Mouse (Mus musculus): ENCODE data around the gene 4632433K11Rik.
"Not testable (repeated sequence)": the region's sequence is repeated elsewhere in the genome, so short reads cannot be mapped to it uniquely, and the experiment has no call there.

Gene 4632433K11Rik

DNA sequence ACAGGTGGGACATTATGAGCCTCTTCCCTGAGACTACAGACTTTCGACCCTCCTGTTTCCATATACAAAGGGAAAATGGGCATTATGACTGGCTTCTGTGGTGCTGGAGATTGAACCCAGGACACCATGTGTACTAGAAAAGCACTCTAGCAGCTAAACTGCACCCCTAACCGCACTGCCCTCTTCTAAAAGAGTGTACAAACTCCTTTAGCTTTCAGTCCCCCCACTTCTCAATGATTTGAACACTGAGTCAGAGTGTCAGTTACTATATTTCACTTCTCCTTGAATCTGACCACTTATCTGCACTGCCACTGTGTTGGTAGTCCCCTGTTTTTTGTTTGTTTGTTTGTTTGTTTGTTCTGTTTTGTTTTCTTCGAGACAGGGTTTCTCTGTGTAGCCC, at the start of gene 4632433K11Rik:
TSS of gene 4632433K11Rik (plus strand) at position 301 of the 400 bp plus-strand sequence.
- no peak for DNase-seq (ENCODE audit: low spot score in 2 of 2)

DNA sequence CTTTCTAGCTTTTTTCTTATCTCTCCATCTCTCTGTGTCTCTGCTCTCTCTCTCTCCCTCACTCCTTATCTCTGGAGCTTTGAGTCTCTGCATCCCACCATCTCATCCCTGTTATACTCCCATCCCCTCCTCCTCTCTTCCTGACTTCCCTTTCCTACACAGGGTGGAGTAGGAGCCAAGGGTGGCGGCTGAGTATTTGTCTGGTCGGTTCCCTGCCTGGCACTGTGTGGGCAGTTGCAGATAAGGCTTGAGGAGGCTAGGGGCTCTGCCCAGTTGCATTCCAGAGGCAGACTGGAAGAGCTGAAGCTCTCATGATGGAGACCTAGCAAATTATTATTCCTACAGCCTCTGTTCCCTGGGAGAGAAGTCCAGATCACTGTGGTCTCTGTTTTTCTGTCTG, 45.7 kb upstream of the 4632433K11Rik start:
- DNase-seq (ENCODE audit: low spot score in 2 of 2): no peak

DNA sequence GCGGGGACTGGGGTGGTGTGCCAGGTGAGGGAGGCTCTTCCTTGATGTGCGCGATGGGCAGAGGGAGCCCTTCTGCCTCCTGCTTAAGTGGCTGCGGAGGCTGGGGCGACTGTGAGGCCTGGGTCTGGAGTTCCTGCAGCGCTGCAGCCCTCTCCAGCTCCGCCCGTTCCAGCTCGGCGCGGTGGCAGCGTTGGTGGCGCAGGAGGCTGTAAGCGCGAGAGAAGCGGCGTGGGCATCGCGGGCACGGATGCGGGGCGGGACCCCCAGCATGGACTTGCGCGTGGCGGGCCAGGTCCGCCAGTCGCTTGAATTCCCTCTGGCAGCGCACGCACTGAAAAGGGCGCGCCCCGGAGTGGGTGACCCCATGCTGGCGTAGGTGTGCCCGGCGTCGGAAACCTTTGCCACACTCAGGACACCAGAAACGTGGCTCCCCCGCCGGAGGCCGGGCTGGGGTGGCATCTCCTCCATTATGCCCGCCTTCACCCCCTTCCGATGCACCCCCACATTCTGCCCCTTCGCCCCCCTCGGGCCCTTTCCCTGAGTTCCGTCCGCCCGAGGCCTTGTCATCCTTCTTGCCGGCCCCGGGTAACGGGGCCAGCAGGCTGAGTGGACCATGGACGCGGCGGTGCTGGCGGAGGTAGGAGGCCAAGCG, 40.4 kb upstream of the 4632433K11Rik start:
- DNase-seq (ENCODE audit: low spot score in 2 of 2): no peak

DNA sequence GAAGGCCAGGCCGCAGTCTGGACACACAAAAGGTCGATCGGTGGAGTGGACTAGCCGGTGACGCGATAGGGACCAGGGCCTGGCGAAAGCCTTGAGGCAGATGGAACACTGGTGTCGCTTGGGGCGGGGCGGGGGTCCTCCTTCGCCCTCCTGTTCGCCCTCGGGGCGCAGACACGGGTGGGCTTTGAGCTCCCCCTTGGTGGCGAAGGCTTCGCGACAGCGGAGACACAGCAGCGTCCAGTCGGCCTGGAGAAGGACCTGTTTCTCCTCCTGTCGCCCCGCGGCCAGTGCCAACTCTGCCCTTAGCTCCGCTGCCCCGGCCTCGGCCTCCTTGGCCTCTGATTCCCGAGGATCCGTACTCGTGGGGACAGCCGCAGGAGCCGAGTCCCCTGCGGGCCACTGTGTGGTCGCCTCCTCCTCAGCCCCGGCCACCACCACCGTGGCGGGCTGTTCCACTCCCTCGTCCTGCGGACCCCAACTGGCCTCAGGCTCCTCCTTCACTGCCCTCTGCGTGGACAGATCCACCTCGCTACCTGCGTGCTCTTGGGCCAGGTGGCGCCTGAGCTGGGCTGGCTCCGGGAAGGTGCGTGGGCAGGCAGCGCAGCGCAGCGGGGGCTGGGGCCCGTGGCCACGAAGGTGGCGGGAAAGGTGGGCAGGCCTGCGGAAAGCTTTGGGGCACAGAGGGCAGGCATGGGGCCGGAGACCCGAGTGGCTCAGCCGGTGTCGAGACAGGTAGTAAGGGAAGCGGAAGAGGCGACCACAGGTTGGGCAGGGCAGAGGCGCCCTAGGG, 39.7 kb upstream of the 4632433K11Rik start:
- no peak for DNase-seq (ENCODE audit: low spot score in 2 of 2)

DNA sequence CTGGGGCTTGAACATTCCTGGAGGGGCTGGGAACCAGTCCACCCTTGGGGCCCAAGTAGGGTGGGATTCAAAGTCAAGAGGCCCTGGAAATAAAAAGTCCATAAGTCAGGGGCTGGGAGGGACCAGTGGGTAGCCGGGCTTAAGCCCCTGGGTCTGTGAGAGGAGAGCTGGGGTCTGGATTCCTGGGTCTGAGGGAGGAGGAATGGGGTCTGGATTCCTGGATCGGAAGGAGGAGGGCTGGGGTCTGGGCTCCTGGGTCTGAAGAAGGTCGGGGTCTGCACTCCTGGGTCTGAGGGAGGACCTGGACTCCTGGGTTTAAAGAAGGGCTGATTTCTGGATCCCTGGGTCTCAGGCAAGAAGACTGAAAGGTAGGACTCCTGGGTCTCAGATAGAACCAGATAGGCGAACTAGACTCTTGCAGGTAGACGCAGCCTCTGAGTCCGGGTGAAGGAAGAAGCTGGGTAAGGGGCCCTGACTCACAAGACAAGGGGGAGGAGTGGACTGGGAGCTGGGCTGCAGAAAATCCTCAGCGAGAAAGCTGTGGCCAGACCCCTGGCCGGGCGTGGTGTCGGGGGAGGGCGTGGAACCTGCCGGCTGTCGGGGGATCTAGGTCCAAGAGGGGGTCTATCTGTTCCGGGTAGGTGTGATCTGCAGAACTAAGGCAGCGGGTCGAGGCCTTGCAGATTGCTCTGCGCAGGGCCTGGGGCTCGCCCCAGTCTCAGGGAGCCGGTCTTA, 38.5 kb upstream of the 4632433K11Rik start:
- no peak for DNase-seq (ENCODE audit: low spot score in 2 of 2)

DNA sequence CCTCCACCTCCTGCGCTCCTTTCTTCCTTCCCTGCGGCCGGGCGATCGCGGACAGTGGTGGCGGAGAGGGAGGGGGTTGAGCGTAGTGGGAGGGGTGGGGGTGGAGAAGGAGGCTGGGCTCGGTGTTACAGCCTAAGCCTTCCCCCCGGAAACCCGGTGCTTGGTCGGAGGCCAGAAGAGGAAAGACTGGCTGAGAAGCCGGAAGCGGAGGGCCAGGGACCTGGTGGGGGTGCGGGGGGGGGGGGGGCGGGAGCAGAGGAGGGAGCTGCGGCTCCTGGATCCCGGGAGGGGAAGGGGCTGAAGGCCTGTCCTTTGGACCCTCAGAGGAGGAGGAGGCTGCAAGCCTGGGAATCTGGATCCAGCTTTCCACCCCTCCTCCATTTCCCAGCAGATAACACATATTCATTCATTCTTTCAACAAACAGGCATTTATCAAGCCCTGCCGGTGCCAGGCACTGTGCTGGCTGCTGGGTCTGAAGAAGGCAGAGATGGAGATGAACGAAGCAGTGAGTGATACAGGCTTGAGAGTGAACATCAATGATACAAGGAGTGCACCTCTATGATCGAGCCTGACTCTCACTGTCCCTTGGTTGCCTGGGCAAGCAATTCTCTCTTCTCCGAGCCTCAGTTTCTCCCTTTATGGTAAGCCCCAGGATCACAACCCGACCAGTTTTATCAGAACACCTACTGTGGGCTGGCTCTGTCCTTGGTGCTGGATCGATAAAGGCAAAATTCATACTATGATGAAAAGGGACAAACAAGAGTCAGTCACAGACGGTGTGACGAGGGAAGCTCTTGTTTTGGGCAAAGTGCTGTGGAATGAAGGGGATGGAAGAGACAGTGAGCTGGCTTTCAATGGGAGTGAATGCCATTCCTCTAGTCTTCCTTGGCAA, 37.7 kb upstream of the 4632433K11Rik start, which contains the start of gene Zfp579:
TSS of gene Zfp579 (minus strand) at position 156 of the 893 bp plus-strand sequence.
- peak; percentile 47 to 73 for DNase-seq (ENCODE audit: low spot score in 2 of 2)

DNA sequence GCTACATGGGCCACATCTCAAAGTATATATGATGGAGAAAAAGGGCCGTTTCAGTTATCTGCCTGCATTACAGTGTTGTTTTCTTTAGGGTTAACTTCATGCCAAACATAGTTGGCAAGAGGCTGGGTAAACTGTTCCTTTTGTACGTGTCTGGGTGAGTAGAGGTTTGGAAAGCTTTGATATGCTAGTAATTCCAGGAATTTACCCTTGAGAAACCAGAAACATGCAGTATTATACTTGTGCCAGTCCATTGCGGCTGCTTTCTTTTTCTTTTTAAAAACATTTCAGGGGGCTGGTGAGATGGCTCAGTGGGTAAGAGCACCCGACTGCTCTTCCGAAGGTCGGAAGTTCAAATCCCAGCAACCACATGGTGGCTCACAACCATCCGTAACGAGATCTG, 37.0 kb upstream of the 4632433K11Rik start:
- DNase-seq (ENCODE audit: low spot score in 2 of 2): no peak

DNA sequence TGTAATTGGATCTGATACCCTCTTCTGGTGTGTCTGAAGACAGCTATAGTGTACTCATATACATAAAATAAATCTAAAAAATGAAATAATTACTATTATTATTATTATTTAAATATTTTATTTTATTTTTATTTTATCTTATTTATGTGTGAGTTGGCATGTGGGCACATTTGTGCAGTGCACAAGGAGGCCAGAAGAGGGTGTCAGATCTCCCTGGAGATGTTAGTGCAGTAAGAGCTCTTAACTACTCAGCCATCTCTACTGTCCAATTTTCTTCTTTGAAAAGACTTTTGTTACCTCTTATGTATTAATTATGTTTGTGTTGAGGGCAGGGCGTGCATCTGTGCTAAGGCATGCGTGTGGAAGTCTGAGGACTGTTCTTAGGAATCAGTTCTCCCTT, 34.0 kb upstream of the 4632433K11Rik start:
- no peak for DNase-seq (ENCODE audit: low spot score in 2 of 2)

DNA sequence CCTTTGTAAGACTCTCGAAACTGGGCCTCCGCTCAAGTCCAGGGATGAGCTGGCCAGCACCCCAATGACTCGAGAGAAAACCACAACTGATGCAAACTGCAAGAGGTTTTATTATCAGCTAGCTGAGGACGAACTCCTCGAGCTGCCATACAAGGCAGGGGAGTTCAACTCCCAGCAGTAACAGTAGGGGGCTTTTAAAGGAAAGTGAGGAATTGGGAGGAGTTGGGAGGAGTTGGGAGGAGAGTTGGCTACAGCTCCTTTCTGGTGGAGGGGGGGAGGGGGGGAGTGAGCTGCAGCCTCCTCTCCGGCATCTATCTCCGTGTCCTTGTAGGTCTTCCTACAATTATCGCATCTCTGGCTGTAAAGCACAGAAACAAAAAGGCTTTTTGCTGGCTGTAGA, 31.0 kb upstream of the 4632433K11Rik start:
- DNase-seq (ENCODE audit: low spot score in 2 of 2): not testable (repeated sequence)

DNA sequence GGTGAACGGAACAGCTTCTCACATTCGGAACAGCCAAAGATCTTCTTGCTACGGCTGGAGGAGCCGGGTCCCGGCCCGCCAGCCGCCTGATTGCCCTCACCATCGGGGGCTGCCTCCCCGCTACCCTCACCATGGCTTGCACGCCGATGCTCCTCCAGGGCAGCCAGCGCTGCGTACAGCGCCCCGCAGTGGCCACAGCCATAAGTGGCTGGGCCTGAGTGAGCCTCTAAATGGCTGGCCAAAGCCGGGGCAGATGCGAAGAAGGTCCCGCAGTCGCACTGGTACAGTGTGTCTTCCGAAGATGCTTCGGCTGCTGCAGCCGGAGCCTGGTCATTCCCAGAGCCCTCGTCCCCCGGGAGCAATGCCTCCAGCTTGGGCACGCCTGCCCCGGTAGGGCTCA, 25.7 kb upstream of the 4632433K11Rik start:
- DNase-seq (ENCODE audit: low spot score in 2 of 2): no peak

DNA sequence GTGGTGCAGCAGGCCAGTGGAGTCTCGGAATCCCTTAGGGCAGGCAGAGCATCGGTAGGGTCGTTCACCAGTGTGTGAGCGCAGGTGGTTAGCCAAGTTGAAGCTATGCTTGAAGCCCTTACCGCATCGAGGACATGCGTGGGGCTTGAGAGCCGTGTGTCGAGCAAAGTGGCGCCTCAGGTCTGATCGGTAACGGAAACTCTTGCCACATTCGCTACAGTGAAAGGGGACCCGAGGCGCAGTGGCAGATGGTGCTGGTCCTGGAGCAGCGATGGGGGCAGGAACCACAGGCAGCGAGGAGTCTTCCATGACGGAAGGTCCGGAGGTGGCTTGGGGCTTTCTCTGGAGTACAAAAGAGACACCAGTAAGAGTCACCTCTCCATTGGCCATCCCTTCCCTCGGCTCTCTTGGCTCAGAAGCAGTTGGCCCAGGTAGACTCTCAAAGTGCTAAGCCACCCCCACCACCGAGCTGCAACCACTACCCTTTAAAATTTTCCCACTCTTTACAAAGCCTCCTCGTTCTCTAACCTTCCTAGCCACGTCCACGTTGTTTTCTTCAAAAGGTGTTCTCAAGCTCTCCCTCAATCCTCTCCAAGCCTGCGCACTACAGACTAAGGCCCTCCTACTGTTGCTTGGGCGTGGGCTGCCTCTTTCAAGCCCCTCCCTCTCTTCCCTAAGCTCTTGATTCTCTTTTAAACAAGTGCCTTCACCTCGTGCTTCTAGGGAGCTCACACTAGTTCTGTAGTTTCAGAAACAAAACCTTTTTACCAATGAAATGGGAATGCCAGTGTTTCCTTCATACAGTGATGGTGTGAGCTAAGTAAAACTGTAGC, 21.0 kb upstream of the 4632433K11Rik start:
- DNase-seq (ENCODE audit: low spot score in 2 of 2): no peak

DNA sequence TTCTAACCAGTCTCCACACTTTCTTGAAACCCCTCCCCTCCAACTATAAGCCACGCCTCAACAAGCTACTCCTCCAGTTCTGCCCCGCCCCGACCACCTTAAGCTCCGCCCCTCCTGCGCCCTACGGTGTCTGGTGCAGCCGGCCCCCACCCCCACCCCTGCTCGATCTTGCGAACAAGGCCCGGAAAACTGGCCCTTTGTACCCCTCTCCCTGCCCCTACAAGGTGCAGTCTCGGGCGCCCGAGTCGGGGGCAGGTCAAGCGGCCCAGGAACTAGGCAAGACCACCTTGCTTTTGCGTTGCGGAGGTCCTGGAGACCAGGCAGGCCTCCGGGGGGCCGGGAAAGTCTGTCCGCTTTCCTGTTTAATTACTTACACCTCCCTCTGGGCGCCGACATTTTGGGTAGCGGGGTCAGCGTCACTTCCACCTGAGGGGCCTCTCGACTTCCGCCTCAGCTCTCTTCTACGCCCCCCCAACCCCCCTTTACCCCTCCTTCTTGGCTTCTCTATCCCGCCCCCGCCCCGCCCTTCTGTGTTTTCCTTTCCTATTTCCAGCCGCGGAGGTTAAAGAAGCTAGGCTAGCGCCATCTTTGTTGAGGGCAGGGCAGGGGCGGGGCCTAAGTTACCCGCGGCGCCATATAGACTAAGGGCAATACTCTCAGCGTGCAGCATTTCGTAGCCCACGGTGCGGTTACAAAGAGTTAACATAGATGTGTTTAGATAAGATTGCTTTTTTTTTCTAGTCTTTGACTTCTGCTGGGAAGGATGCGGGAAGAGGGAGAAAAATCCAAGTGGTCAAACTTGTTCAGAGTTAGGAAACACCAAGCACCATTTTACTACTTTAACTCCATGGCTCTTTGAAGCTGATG, 19.4 kb upstream of the 4632433K11Rik start, which contains the start of the genes Zfp524 and Fiz1:
TSS of gene Zfp524 (plus strand) at position 165 of the 867 bp plus-strand sequence.
TSS of gene Fiz1 (minus strand) at position 447 of the 867 bp plus-strand sequence.
- DNase-seq (ENCODE audit: low spot score in 2 of 2): peak; percentile 95 to 97

DNA sequence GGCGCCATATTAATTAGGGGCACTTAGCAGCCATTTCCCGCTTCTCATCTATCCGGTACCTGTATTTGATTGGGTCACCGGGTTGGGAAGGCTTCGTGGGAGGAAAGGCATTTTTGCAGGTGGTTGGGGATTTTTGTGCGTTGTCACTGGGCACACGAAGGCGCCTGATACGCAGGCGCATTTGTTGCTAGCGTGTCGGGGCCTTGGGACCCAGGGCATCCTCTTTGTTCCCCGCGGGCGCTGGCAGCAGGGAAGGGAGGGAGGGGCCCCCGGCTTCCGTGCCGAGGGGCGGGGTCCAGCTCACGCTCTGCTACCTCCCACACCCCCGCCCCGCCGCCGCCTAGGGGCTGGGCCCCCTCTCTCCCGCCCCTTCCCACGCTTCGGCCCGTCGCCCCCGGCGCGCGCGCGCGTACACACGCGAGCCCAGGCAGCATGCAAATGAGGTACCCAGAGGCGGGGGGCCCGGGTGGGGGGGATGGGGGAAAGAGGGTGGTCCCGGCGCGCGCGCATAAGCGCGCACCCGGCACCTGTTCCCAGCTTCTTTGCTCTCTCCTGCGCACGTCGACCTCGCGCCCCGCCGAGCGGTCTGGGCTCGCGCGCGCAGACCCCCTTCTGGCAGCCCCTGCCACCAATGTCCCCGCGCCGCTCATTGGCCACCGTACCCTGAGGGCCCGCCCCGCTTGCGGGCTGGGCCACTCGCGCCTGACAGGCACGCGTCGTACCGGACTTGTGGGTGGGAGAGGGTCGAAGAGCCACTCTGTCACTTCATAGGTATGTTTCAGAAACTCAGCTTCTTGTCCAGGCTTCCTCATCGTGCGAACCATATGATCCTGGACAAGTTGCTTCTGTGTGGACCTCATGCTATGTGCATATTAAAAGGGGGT, 18.6 kb upstream of the 4632433K11Rik start, which contains the start of gene Gm44973:
TSS of gene Gm44973 (plus strand) at position 379 of the 884 bp plus-strand sequence.
- peak; percentile 81 for DNase-seq (ENCODE audit: low spot score in 2 of 2)

DNA sequence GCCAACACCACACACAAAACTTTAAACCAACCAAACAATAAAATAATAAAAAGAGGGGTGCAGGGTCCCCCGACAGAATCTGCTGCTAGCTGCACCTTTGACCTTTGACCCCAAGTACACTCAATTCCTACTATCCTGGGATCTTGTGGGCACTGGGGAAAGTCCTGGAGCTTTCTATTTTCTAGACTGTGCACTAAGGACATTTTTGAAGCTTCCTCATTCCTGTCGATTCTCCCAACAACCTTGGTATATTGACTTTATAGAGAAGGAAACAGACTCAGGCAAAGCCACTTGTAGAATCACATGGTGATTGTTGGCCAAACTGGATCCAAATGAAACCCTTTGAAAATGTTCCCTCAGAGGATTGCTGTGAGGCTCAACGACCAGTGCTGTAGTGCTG, 17.9 kb upstream of the 4632433K11Rik start:
- no peak for DNase-seq (ENCODE audit: low spot score in 2 of 2)

DNA sequence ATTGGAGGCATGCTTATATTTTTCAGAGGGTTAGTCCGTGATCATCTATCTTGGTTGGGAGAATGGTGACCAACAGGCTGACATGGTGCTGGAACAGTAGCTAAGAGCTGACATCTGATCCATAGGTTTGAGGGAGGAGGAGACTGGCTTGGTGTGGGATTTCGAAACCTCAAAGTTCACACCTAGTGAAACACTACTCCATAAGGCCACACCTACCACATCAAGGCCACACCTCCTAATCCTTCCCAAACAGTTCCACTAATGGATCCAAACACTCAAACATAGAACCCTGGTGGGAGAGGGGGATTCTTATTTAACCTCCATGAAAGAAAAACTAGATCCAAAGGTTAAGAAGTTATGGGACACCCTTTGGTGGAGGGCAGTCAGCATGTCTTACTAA, 17.0 kb upstream of the 4632433K11Rik start:
- no peak for DNase-seq (ENCODE audit: low spot score in 2 of 2)

DNA sequence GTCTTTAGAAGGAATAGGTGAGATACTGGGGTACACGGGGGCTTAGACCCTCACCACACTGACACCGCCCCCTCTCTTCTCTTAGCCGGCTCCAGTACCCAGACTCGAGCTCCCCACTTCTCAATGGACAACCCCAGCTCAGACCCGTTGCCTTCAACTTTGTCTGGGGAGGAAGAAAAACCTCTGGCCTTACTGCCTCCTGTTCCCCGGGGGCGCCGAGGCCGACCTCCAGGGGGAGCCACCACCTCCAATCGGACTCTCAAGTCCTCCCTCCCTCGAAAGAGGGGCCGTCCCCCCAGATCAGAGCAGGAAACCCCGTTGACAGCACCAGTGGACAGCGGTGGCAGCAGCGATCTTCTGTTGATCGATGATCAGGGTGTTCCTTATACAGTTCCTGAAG, 16.6 kb upstream of the 4632433K11Rik start:
- no peak for DNase-seq (ENCODE audit: low spot score in 2 of 2)

DNA sequence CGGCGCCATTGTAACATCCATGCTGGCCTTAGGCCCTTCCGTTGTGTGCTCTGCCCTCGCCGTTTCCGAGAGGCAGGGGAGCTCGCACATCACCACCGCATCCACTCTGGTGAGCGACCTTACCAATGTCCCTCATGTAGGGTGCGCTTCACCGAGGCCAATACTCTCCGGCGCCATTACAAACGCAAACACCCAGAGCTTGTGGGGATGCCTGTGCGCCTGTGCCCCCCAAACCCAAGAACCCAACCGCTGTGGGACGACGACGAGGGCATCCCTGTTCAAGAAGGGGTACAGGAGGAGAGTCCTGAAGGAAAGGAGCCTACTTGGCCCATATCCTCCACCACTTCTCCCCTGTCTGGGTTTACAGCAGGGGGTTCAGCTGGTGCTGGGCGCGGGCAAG, 16.0 kb upstream of the 4632433K11Rik start:
- DNase-seq (ENCODE audit: low spot score in 2 of 2): no peak

DNA sequence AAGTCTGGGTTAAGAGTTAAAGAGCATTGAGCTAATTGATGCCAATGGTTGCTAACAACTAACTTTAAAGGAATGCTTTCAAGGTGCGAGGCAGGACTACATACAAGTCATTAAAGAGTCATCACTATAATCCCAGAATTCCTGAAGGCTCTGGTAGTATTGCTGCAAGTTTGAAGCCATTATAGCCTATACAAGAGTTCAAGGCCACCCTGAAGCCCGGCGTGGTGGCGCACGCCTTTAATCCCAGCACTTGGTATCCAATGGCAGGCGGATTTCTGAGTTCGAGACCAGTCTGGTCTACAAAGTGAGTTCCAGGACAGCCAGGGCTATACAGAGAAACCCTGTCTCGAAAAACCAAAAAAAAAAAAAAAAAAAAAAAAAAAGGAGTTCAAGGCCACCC, 14.3 kb upstream of the 4632433K11Rik start:
- DNase-seq (ENCODE audit: low spot score in 2 of 2): not testable (repeated sequence)
